Mouse (Mus musculus): ENCODE measurements around the gene Dok1.

DNA sequence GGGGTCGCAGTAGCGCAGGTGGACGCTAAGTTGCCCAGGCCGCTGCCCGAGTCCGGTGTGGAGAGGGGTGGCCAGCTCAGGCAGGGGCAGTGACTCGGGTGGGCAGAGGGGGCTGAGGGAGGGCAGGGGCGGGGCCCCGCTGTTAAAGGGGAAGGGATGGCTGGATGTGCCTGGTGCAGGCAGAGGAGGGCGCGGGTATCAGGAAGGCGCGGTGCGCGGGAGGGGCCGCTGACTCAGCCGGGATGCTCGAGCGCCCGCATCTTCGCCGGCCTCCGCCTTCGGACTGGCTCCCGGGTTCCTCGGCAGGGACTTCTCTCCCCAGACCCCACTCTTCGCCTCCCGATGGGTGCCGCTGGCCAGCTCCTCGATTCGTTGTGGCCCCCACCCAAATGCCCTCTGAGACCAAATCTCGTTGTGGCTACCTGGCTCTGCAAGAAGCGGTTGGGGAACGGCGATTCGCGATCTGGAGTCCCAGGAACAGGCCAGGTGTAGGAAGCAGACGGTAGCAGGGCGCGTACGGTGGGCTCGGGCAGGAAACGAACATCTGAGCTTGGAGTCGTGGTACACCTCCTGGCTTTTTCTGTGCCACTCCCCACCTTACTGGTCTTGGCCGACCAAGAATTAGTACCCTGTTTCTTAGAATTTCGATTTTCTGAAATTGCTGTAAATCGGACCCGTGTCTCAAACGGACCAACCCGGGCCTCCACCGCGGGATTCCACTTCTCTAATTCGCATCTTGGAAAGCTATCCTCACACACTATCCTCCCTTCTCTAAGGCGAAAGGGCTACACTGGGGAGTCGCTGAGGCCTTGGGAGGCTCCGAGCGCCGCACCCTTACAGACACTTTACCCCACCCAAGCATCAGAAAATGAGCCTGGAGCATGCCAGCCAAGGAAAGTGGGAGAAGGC, 37.3 kb upstream of the Dok1 start:
- no peak for TF ChIP-seq E2F4 (IDR thresholded peaks at IDR 0.05; ENCODE audit: insufficient read depth)
- no peak for TF ChIP-seq POLR2A (IDR thresholded peaks at IDR 0.05; ENCODE audit: insufficient read length, low read depth)
- no peak for TF ChIP-seq MAX (IDR thresholded peaks at IDR 0.05; ENCODE audit: low read depth)
- TF ChIP-seq TCF12 (IDR thresholded peaks at IDR 0.05; ENCODE audit: insufficient read depth, poor library complexity, severe bottlenecking) = no peak
- TF ChIP-seq POLR2AphosphoS2 (IDR thresholded peaks at IDR 0.05; ENCODE audit: insufficient read length, low read depth) = no peak
- no peak for TF ChIP-seq MYOG (IDR thresholded peaks at IDR 0.05; ENCODE audit: control insufficient read depth in 1 of 3, insufficient read depth in 1 of 3, insufficient read length in 2 of 3, low read depth in 2 of 3)
- TF ChIP-seq REST (IDR thresholded peaks at IDR 0.05; ENCODE audit: insufficient read depth, insufficient read length) = no peak
- no peak for TF ChIP-seq USF1 (IDR thresholded peaks at IDR 0.05; ENCODE audit: low read depth)
- TF ChIP-seq CEBPB (IDR thresholded peaks at IDR 0.05; ENCODE audit: insufficient read depth, poor library complexity, severe bottlenecking) = no peak
- no peak for TF ChIP-seq SRF (IDR thresholded peaks at IDR 0.05; ENCODE audit: control insufficient read depth, insufficient read length, low read depth)
- TF ChIP-seq TCF3 (IDR thresholded peaks at IDR 0.05; ENCODE audit: insufficient read length, low read depth) = no peak
